Mouse (Mus musculus): ENCODE results near the gene Gpr157.

Gpr157 gene

DNA sequence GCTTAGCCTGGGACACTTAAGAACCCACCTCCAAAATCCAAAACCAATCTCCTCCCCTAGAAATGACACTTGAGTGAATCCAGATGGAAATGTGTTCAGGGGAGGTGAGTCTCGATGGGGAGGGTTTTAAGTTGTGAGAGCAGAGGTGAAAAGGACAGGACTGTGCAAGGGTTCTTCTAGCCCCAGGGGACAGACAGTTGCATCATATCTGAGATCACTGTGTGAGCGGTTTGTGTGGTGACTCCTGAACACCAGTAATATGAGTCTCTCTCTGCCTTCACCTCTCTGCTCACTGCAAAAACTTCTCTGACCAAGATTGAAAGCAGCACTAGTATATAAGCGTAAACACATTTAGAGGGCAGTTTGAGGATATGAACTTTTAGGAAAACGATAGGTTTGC is 59.1 kb downstream of the Gpr157 start:
- no peak for DNase-seq (ENCODE audit: low read depth, low spot score)

DNA sequence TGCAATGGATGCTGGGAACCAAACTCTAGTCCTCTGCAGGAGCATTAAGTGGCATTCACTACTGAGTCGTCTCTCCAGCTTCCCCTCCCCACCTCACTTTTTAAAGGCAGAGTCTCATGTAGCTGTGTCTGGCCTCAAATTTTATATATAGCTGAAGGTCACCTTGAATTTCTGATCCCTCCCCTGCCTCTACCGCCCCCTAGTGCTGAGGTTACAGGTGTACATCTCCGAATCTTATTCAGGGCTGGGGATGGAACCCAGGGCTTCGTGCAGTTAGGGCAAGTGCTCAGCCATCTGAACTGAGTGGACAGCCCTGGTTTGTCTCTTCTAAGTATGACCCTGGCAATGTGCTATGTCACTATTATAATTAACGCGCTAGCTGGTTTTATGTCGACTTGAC is 63.9 kb downstream of the Gpr157 start:
- no peak for DNase-seq (ENCODE audit: low read depth, low spot score)

DNA sequence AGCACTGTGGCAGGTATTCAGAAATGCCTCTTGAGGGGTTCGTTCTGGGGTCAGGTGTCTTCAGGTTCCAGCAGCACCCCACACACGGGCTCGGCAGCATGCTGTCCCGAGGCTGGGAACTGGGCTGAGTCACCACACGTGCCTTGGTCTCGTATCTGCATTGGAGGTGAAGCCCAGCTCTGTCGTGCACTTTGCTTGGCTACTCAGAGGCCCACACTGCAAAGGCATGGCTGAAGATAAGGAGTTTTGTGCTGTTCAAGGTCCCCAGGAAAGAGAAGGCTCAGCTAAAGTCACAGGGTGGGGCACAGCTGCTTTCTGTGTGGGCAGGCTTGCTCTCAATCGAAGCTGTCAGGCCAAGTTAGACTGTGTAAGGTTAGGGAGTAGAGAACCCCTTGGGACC is 65.3 kb downstream of the Gpr157 start:
- no peak for DNase-seq (ENCODE audit: low read depth, low spot score)

DNA sequence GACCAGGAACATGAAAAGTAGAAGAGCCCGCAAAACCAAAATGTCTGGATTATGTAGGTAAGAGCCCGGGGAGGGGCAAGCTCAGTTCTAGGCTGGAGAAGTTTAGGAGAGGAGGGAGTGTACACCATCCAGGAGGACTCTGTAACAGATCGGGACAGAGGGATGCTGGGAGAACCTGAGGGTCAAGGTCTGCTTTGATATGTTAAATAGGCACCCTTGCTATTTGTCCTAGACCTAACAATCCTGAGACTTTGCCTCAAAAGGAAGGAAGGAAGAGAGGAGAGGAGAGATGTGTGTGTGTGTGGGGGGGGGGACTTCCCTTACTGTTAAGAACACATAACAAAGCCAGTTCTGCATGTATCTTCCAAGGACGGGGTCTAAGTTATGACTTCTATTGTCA is 68.1 kb downstream of the Gpr157 start:
- no peak for DNase-seq (ENCODE audit: low read depth, low spot score)

All from telencephalon, adult 2 months (tissue).